Mouse (Mus musculus) gastrocnemius, postnatal 14 days (tissue): ENCODE data around the gene Grxcr1. TPM values are rescaled to one million over a fixed set of nuclear protein-coding genes. Genes with fewer than 3 reads are reported as not detected.

ENCODE experiments used
- DNase-seq: peaks from one replicate; pipeline ENCODE4 v3.0.0; 2021; ENCODE audit warnings: mixed read lengths
- intact Hi-C: fragments of 180-260 bp; cut with DNase I; formaldehyde crosslinking; loops from one replicate; pipeline ENCODE4 v1.15.1; 2025; ENCODE audit warnings: low total_unique reads
- total RNA-seq, 2 experiments: library from RNA; stranded (reverse); gene quantifications; 2 replicates each; pipeline ENCODE4 v1.2.3; 2021

Gene Grxcr1
- total RNA-seq, 2 experiments from 2014 or later = not detected

- intact Hi-C loops = no loop called here
- no peak for DNase-seq
Measured at GRCm38 (mm10) chr5:68071857-68072256, 40.2 kb downstream of the Grxcr1 start.

GRCm38 (mm10) chr5:68086535-68087098 lies 55.0 kb downstream of the Grxcr1 start:
- no peak for DNase-seq
- intact Hi-C loops = no loop called here

- intact Hi-C loops = no loop called here
- DNase-seq = no peak
Measured at GRCm38 (mm10) chr5:68087174-68087573, 55.5 kb downstream of the Grxcr1 start.

- intact Hi-C loops = no loop called here
- no peak for DNase-seq
Measured at GRCm38 (mm10) chr5:68093085-68093484, 61.5 kb downstream of the Grxcr1 start.

- DNase-seq = no peak
- intact Hi-C loops = no loop called here
Measured at GRCm38 (mm10) chr5:68097665-68098624, 66.3 kb downstream of the Grxcr1 start.

- intact Hi-C loops = no loop called here
- DNase-seq = no peak
Measured at GRCm38 (mm10) chr5:68112430-68113036, 80.9 kb downstream of the Grxcr1 start.

- DNase-seq = no peak
- intact Hi-C loops = loop anchor here (10.0 kb wide), 1 partner anchor 1404 kb away; no protein-coding TSS in a partner anchor
Measured at GRCm38 (mm10) chr5:68120880-68121279, 89.2 kb downstream of the Grxcr1 start.

- intact Hi-C loops = loop anchor here (10.0 kb wide), 1 partner anchor 1402 kb away; no protein-coding TSS in a partner anchor
- no peak for DNase-seq
Measured at GRCm38 (mm10) chr5:68122883-68123282, 91.2 kb downstream of the Grxcr1 start.

GRCm38 (mm10) chr5:68125478-68125877 lies 93.8 kb downstream of the Grxcr1 start:
- DNase-seq = no peak
- intact Hi-C loops = loop anchor here (10.0 kb wide), 1 partner anchor 1399 kb away; no protein-coding TSS in a partner anchor

- intact Hi-C loops = loop anchor here (10.0 kb wide), 1 partner anchor 1396 kb away; no protein-coding TSS in a partner anchor
- no peak for DNase-seq
Measured at GRCm38 (mm10) chr5:68128421-68128820, 96.8 kb downstream of the Grxcr1 start.

GRCm38 (mm10) chr5:68128821-68129608 lies 97.4 kb downstream of the Grxcr1 start:
- no peak for DNase-seq
- intact Hi-C loops = loop anchor here (10.0 kb wide), 1 partner anchor 1396 kb away; no protein-coding TSS in a partner anchor

- DNase-seq = no peak
- intact Hi-C loops = no loop called here
Measured at GRCm38 (mm10) chr5:68146818-68147217, 115.2 kb downstream of the Grxcr1 start.

- intact Hi-C loops = no loop called here
Measured at GRCm38 (mm10) chr5:68149946-68150345, 118.3 kb downstream of the Grxcr1 start.

GRCm38 (mm10) chr5:68150347-68151043 lies 118.9 kb downstream of the Grxcr1 start:
- intact Hi-C loops = no loop called here

More at GRCm38 (mm10) chr5:68149946-68150345, 118.3 kb downstream of the Grxcr1 start:
- DNase-seq = no peak

GRCm38 (mm10) chr5:68162503-68162902 lies 130.9 kb downstream of the Grxcr1 start:
- DNase-seq = no peak
- intact Hi-C loops = no loop called here

More at GRCm38 (mm10) chr5:68150347-68151043, 118.9 kb downstream of the Grxcr1 start:
- DNase-seq = no peak

- no peak for DNase-seq
- intact Hi-C loops = no loop called here
Measured at GRCm38 (mm10) chr5:68165954-68166353, 134.3 kb downstream of the Grxcr1 start.
